Mouse (Mus musculus) lung, adult 2 months (tissue): Measurements from ENCODE around the gene Bcl11b. TPM values are rescaled to one million over a fixed set of nuclear protein-coding genes. Genes with fewer than 3 reads are reported as not detected.

Source experiments
- DNase-seq: peaks from one replicate; pipeline ENCODE4 v3.0.0; 2022
- H3K4me1 ChIP-seq: fragments of 200-500 bp; 2 replicates; pipeline ENCODE4 v1.6.1; 2011; ENCODE audit warnings: low read length; ENCODE audit not compliant: control insufficient read depth, insufficient read depth
- H3K4me3 ChIP-seq: fragments of 200-500 bp; replicated peaks from 2 replicates; pipeline ENCODE3; 2011; ENCODE audit warnings: low read depth, mild to moderate bottlenecking, control low read depth, low read length; ENCODE audit errors: extremely low read depth
- CTCF ChIP-seq: fragments of 200-500 bp; IDR thresholded peaks from 2 replicates; pipeline ENCODE4 v1.5.1; 2011; ENCODE audit warnings: mild to moderate bottlenecking, low read length, control low read depth; ENCODE audit not compliant: insufficient read depth
- POLR2A ChIP-seq: fragments of 200-500 bp; IDR thresholded peaks from 2 replicates; pipeline ENCODE4 v1.6.1; 2011; ENCODE audit warnings: low read depth, mild to moderate bottlenecking, control low read depth, low read length, borderline replicate concordance; ENCODE audit errors: extremely low read depth
- WGBS: fragments of 180-500 bp; shearing (Covaris S2); methylation state at CpG from one replicate; pipeline ENCODE4 v1.1.7; 2018; 5-methylcytosine and 5-hydroxymethylcytosine counted together
- polyA plus RNA-seq: library from polyadenylated mRNA; depleted of rRNA; stranded (reverse); fragments of >200 nt; gene quantifications from 2 replicates; pipeline ENCODE4 v1.2.3, GENCODE M21; 2012

Bcl11b gene
- polyA plus RNA-seq, 1 experiment: 4.2 TPM

DNA sequence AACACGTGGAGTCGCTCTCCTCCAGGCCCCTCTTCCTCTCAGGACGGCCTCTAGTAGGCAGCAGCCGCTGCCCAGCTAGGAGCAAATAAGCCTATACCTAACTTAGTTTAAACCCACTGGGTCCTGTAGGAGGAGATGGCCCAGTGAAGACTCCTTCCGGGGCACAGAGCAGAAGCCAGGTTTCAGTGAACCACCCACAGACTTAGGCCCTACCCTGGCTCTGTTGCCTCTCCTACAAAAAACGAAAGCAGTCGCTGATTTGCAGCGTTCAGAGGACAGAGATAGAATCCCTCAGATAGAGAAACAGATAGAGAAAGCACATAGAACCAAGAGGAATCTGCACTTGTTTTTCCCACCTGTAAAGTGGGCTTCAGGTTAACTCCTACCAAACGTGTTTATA lies 21.1 kb downstream of the Bcl11b start:
- WGBS: 83% methylated on average over 9 of the region's 9 CpGs

DNA sequence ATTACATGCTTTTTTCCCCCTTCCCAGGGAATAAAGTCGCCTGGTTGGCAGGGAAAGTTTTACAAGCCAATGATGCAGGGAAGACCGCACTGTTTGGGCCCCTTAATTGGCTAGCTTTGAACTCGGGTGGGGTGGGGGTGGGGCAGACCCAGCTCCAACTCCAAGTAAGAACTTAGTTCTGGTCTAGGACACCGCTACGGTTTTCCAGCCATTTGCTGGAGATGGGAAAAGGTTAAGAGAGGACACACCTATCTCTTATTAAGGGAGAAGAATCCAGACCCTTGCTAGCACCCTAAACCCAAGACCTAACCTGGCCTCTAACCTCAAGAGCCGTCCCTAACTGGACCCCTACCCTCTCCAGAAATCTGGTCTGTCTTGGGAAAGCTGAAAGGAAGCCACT lies 22.2 kb downstream of the Bcl11b start:
- Histone ChIP-seq H3K4me3 (no peak overlapping the region), H3K4me1 (no peaks in the 10 kb centered on the region)
- no peak for DNase-seq
- TF ChIP-seq CTCF (no peak), POLR2A (no peak)
- 80% methylated on average over 6 of the region's 6 CpGs for WGBS

More for the DNA sequence above, 21.1 kb downstream of the Bcl11b start:
- TF ChIP-seq CTCF: no peak
- no peak for TF ChIP-seq POLR2A
- Histone ChIP-seq H3K4me3 (no peak overlapping the region), H3K4me1 (no peaks in the 10 kb centered on the region)
- DNase-seq: no peak

DNA sequence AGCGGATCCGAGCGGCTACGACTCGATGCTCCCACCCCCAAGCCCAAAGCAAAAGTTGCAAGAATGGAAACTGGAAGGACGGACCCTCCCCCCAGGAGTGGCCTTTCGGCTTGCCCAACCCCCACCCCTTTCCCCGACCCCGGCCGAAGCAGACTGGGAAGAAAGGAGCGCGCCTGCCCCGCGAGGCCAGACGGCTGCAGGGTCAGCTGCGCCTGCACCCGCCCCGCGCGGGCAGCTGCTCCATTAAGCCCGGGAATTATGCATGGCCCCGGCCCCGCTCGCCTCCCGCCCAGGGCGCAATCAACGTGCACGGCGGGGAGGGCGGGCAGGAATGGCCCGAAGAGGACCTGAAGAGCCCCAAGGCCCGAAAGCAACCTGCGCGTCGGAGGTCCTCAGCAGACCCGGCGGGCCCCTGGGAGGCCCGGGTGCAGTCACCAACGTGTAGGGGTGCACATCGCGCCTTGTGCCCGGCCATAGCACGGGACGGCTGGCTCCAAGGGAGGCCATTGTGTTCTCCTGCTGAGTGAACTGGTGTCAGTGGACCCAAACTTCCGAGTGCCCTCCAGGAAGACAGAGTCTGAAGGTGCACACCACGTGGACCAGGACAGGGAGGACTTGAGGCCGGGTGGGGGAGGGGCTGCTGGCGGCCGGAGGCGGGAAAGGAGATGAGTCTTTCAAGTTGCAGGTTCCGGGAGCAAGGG lies 23.0 kb downstream of the Bcl11b start:
- H3K4me3 ChIP-seq: peak overlapping the region; percentile 19
- WGBS: 4% methylated on average over 51 of the region's 51 CpGs
- DNase-seq: no peak
- no peak for TF ChIP-seq POLR2A
- TF ChIP-seq CTCF: no peak
- H3K4me1 ChIP-seq: no peaks in the 10 kb centered on the region

DNA sequence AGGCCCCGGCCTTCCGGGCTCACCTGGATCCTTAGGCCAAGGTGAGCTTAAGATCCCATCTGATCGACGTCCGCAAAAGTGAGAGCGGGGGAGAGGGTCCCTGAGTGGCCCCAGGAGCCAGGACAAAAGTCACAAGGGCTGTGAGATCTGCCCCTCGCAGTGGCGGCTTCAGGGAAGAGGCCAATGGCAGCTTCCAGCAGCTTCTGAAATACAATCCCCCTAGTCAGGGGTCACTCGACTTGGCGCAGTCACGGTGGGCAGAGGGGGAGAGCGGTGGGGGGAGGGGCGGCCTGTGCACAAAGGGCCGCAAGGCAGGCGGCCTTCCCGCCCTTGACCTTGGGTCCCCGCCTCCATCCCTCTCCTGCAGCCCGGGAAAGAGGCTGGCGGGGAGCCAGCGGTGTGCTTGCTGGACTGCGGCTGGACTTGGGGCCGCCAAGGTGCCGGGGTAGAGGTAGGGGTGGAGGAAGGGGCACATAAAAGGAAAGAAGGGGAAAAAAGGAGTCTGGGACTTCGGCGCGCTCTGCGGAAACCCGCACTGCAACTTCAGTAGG lies 23.6 kb downstream of the Bcl11b start:
- 13% methylated on average over 27 of the region's 28 CpGs for WGBS
- TF ChIP-seq CTCF (no peak), POLR2A (no peak)
- peak; percentile 33 for DNase-seq
- Histone ChIP-seq H3K4me1 (no peaks in the 10 kb centered on the region), H3K4me3 (peak overlapping the region; percentile 11)

DNA sequence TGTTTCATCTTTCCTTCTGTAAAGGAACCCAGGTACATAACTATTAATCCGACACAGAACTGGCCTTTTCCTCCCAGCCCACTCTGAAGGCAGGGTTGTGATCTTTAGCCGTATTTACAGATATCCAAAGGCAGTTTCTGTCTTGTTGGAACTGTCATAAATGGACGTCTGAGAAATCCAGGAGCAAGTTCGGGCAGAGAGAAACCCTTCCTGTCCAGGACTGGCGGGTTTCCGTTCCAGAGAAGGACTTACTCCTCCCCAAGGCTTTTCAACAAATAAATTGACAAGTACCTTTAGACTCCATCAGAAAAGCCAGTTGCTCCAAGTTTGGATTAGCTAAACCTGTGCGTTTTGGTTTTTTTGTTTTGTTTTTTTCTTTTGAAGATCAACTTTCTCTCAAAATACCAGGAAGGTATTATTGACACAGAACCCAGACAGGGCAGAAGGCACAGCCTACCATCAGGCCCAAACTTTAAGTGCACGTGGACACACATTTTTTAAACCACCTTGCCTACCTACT lies 24.6 kb downstream of the Bcl11b start:
- TF ChIP-seq POLR2A: no peak
- no peak for TF ChIP-seq CTCF
- WGBS: 72% methylated on average over 8 of the region's 8 CpGs
- no peak overlapping the region for H3K4me3 ChIP-seq
- DNase-seq: no peak
- H3K4me1 ChIP-seq: no peaks in the 10 kb centered on the region; the same call in 1 of the 2 replicates

DNA sequence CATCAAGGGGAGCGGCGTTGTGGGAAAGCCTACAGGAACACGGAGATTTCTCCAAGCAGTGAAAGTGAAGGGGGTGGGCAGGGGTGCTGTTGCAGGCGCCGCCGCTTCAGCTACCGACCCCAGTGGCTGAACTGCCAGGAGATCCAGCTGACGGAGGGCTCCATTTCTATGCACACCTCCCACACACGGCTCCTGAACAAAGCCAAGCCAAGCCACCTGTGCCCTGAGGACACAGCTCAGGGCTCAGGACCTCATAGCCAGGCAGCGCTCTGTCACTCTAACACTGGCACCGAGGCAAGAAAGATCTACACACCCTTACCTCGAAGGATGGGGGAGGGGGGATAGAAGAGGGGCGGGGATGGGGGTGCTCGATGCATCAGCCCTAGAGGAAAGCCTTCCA lies 25.3 kb downstream of the Bcl11b start:
- no peak overlapping the region for H3K4me3 ChIP-seq
- 41% methylated on average over 14 of the region's 14 CpGs for WGBS
- TF ChIP-seq POLR2A: no peak
- no peak for TF ChIP-seq CTCF
- no peak for DNase-seq
- H3K4me1 ChIP-seq: no peaks in the 10 kb centered on the region; the same call in 1 of the 2 replicates

DNA sequence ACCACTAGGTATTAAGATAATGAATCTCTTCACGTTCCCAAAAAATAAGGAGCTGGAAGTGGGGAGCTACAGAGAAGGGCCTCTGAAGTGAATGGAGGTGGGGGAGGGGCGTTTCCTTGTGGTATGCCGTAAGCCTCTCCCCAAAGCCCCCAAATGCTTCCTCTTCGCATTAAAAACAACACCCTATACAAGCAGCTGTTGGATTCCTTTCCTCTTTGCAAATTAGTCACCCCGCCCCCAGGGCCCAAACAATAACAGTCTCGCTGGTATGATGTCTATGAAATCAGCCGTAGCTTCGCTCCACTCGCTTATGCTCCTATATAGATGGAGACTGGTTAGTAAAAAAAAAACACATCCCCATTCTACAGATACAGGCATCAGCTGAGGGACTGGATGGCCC lies 25.9 kb downstream of the Bcl11b start:
- Histone ChIP-seq H3K4me1 (no peaks in the 10 kb centered on the region; the same call in 1 of the 2 replicates), H3K4me3 (no peak overlapping the region)
- 35% methylated on average over 9 of the region's 9 CpGs for WGBS
- TF ChIP-seq POLR2A (no peak), CTCF (no peak)
- DNase-seq: no peak

DNA sequence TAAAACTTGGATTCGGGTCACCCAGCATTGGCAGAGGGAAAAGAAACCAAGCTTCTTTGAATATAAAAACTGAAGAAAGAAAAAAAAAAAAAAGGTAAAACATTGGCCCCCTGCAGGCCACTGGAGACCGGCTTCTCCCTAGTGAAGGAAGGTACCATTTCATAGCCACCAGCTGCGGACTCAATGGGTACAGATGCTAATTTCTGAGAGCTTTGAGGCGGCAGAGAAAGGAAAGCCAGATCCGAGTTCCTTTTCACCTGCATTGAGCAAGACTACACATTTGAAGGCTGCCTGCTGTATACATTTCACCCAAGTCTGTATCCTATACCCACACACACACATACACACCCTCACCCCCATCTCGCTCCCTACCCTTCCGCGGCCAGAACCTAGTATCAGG lies 26.3 kb downstream of the Bcl11b start:
- no peaks in the 10 kb centered on the region; the same call in 1 of the 2 replicates for H3K4me1 ChIP-seq
- 53% methylated on average over 8 of the region's 8 CpGs for WGBS
- no peak for TF ChIP-seq POLR2A
- TF ChIP-seq CTCF: no peak
- no peak for DNase-seq
- no peak overlapping the region for H3K4me3 ChIP-seq

DNA sequence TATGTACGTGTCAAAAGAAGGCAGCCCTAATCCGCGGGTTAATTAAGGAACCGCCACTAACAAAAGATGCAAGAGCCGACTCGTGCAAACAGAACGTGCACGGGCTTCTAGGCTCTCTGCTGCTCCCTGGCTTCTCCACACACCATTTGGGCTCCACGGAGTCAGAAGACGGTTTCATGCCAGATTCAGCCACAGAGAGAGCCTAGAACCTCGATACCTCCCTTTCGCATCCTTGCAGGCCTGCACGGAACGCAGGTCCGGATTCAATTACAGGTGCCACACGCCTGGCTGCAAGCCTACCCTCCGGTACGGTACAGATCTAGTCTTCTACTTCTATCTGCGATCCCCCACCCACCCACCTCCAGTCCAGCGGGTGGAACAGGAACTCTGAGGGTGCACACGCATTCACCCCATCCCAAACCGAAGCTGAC lies 26.8 kb downstream of the Bcl11b start:
- WGBS: 31% methylated on average over 22 of the region's 22 CpGs

DNA sequence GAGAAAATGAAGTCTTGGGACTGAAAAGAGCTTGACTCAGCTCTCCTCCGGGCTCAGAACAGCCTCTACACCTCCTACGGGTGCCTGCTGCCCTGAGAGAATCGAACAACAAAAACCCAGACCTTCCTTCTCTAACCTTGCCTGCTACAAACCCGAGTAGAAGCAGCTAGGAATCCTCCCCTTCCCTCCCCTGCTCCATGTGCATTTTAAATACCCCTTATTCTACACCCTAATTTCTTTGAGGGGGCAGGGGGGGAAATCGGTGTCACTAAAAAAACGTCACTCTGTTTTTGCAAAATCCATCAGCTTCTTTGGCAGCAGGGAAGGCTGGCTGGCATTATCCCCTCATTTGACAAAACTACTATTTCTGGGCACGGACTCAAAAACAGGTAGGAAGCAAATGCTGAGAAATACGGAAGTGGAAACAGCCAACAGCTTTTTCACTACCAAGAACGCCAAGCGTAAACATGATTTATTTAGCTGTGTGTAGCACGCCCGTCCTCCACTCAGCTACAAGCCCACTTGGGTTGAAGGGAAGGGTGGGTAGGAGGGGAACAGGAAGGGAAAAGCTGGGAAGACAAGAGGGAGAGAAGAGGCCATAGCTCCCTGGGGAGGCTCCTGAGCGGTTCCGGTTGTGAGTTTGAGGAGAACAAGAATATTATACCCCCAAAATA lies 27.4 kb downstream of the Bcl11b start:
- Histone ChIP-seq H3K4me3 (no peak overlapping the region), H3K4me1 (no peaks in the 10 kb centered on the region; the same call in 1 of the 2 replicates)
- TF ChIP-seq CTCF (no peak), POLR2A (no peak)
- DNase-seq: no peak
- 18% methylated on average over 14 of the region's 14 CpGs for WGBS

More for the DNA sequence above, 26.8 kb downstream of the Bcl11b start:
- Histone ChIP-seq H3K4me1 (no peaks in the 10 kb centered on the region; the same call in 1 of the 2 replicates), H3K4me3 (no peak overlapping the region)
- TF ChIP-seq CTCF: 0 out of 2 replicates have a peak, but pooled peaks have one; percentile 3
- TF ChIP-seq POLR2A: no peak
- DNase-seq: no peak
